Mouse (Mus musculus): Measurements from ENCODE around the gene Kcnip1.

DNA sequence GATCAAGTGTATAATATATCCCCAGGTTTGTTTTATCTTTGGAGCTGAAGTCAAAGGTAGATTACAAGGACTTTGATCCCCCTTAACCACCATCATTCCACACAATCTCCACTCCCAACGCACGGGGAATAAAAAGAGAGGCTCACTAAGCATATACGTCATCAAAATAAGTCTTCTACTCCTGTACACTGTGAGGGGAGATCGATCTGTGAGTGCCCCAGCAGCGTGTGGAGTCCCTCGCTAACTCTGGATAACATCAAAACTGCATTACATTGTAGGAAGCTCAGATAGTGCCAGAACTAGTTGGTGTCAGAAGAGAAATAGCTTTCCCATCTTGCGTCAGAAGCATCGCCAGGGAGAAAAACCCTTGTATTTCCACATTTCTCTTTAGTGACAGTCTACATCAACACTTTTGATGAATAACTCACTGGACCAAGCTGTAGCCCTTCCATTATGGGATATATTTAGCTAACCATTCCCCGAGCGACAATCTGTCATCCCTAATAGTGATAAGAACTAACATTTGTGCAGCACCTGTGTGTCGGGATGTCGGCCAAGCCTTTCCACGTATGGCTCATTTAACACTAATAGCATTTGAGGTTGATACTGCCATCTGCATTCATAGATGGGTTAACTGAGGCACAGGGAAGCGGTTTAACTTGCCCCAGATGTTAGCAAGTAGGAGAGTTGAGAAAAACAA is 18.5 kb downstream of the Kcnip1 start:
- no peak for TF ChIP-seq CTCF (IDR thresholded peaks at IDR 0.05)
- no peak for TF ChIP-seq EP300 (IDR thresholded peaks at IDR 0.05)

Data from lung, postnatal 0 days (tissue).